Mouse (Mus musculus) megakaryocyte, embryonic 14.5 days (primary cell): ENCODE results near the gene Fas.

Experiments
- FLI1 ChIP-seq: IDR thresholded peaks from 2 replicates; pipeline ENCODE4 v1.6.1; 2012; ENCODE audit warnings: low read length, inconsistent platforms, mixed read lengths
- GATA1 ChIP-seq: IDR thresholded peaks from 3 replicates; pipeline ENCODE4 v1.6.1; 2012; ENCODE audit warnings: mixed read lengths, low read length, inconsistent platforms, borderline replicate concordance

- TF ChIP-seq GATA1 (no peak), FLI1 (no peak)
Measured at GRCm38 (mm10) chr19:34300430-34300829, 10.0 kb downstream of the Fas start.
